Mouse (Mus musculus) intestine, postnatal 0 days (tissue): ENCODE results near the gene Olfr1447. TPM values are rescaled to one million over a fixed set of nuclear protein-coding genes. Genes with fewer than 3 reads are reported as not detected.

ENCODE experiments used
- ATAC-seq: fragments of 200-750 bp; cut with Nextera tagmentation; 2 replicates; pipeline ENCODE4 v1.8.0; 2017; ENCODE audit warnings: mild to moderate bottlenecking, moderate TSS enrichment, moderate library complexity
- H3K27ac ChIP-seq: fragments of 300-500 bp; sonication (generic); 2 replicates; pipeline ENCODE4 v1.5.1; 2014; ENCODE audit warnings: mild to moderate bottlenecking, low read depth, low read length, moderate library complexity
- H3K27me3 ChIP-seq: fragments of 300-500 bp; sonication (generic); replicated peaks from 2 replicates; pipeline ENCODE4 v1.6.1; 2014; ENCODE audit warnings: low read length, mixed read lengths; ENCODE audit not compliant: control insufficient read depth, insufficient read depth
- H3K36me3 ChIP-seq: fragments of 300-500 bp; sonication (generic); 2 replicates; pipeline ENCODE4 v1.6.1; 2014; ENCODE audit warnings: mild to moderate bottlenecking, moderate library complexity; ENCODE audit not compliant: control insufficient read depth, insufficient read depth
- H3K4me1 ChIP-seq: fragments of 300-500 bp; sonication (generic); replicated peaks from 2 replicates; pipeline ENCODE4 v1.6.1; 2014; ENCODE audit warnings: antibody characterized with exemption, low read length, mixed read lengths; ENCODE audit not compliant: control insufficient read depth, insufficient read depth
- H3K4me2 ChIP-seq: fragments of 300-500 bp; sonication (generic); replicated peaks from 2 replicates; pipeline ENCODE4 v1.6.1; 2014; ENCODE audit warnings: low read depth, mild to moderate bottlenecking, moderate library complexity
- H3K4me3 ChIP-seq: fragments of 300-500 bp; sonication (generic); 2 replicates; pipeline ENCODE4 v1.5.1; 2014; ENCODE audit warnings: low read depth, low read length
- H3K9ac ChIP-seq: fragments of 300-500 bp; sonication (generic); 2 replicates; pipeline ENCODE4 v1.6.1; 2014; ENCODE audit warnings: mild to moderate bottlenecking, low read depth, low read length
- H3K9me3 ChIP-seq: fragments of 300-500 bp; sonication (generic); 2 replicates; pipeline ENCODE4 v1.6.1; 2016; ENCODE audit warnings: mixed run types; ENCODE audit not compliant: control insufficient read depth
- CTCF ChIP-seq: sonication (generic); IDR thresholded peaks from 2 replicates; pipeline ENCODE4 v1.5.1; 2016; ENCODE audit warnings: low read depth, mild to moderate bottlenecking, control low read depth, antibody characterized with exemption, moderate library complexity
- WGBS: fragments of 180-500 bp; shearing (Covaris S2); extraction: QIAGEN DNeasy Blood & Tissue Kit; methylation state at CpG from one replicate; pipeline ENCODE4 v1.1.7; 2014; 5-methylcytosine and 5-hydroxymethylcytosine counted together
- polyA plus RNA-seq: library from polyadenylated mRNA; unstranded; fragments of >200 nt; fragmentation: Nextera tagmentation; extraction: Ambion mirVana; gene quantifications from 2 replicates; pipeline ENCODE4 v1.2.1, GENCODE M21; 2015

The Olfr1447 gene
- not detected in 2 replicates for polyA plus RNA-seq

GRCm38 (mm10) chr19:12903643-12904042 is at the start of gene Olfr1447:
TSS of gene Olfr1447 (minus strand) at chr19:12903743.
- H3K4me2 ChIP-seq = no peak within 1 kb of the TSS
- H3K27me3 ChIP-seq = no peaks in the 10 kb centered on the region
- no peaks in the 10 kb centered on the region for H3K36me3 ChIP-seq
- 92% methylated on average over 1 of the region's 1 CpGs for WGBS
- H3K9me3 ChIP-seq = no peaks in the 10 kb centered on the region
- ATAC-seq = no peak
- no peak within 1 kb of the TSS for H3K9ac ChIP-seq
- no peak for TF ChIP-seq CTCF
- H3K27ac ChIP-seq = no peak within 1 kb of the TSS
- no peaks in the 10 kb centered on the region for H3K4me1 ChIP-seq
- H3K4me3 ChIP-seq = no peak within 1 kb of the TSS

- TF ChIP-seq CTCF = no peak
- Histone ChIP-seq H3K27ac (no peak within 1 kb of the TSS), H3K4me2 (no peak within 1 kb of the TSS), H3K4me1 (no peaks in the 10 kb centered on the region), H3K36me3 (no peaks in the 10 kb centered on the region), H3K9ac (no peak within 1 kb of the TSS), H3K9me3 (0 out of 2 replicates have a peak, but pooled peaks cover 5% of the 10 kb centered on the region), H3K27me3 (no peaks in the 10 kb centered on the region), H3K4me3 (no peak within 1 kb of the TSS)
- WGBS = 90% methylated on average over 1 of the region's 1 CpGs
- no peak for ATAC-seq
These were observed 46.4 kb upstream of the Olfr1447 start, which contains the start of gene Olfr1450 for GRCm38 (mm10) chr19:12949958-12950357. TSS of gene Olfr1450 (plus strand) at chr19:12950258.

- H3K9ac ChIP-seq = no peak within 1 kb of the TSS
- TF ChIP-seq CTCF = no peak
- H3K4me3 ChIP-seq = no peak within 1 kb of the TSS
- no peaks in the 10 kb centered on the region for H3K9me3 ChIP-seq
- no peaks in the 10 kb centered on the region for H3K36me3 ChIP-seq
- no peaks in the 10 kb centered on the region for H3K4me1 ChIP-seq
- no peaks in the 10 kb centered on the region for H3K27me3 ChIP-seq
- no peak within 1 kb of the TSS for H3K4me2 ChIP-seq
- H3K27ac ChIP-seq = no peak within 1 kb of the TSS
- ATAC-seq = no peak
These were observed 27.0 kb upstream of the Olfr1447 start, which contains the start of gene Olfr1449 for GRCm38 (mm10) chr19:12930540-12930939. TSS of gene Olfr1449 (plus strand) at chr19:12930840.

GRCm38 (mm10) chr19:12924319-12924718 is 20.8 kb upstream of the Olfr1447 start, which contains the start of gene Olfr1448:
TSS of gene Olfr1448 (minus strand) at chr19:12924419.
- Histone ChIP-seq H3K4me2 (no peak within 1 kb of the TSS), H3K27me3 (no peaks in the 10 kb centered on the region), H3K4me3 (no peak within 1 kb of the TSS), H3K4me1 (no peaks in the 10 kb centered on the region), H3K9me3 (no peaks in the 10 kb centered on the region), H3K9ac (no peak within 1 kb of the TSS), H3K36me3 (no peaks in the 10 kb centered on the region), H3K27ac (no peak within 1 kb of the TSS)
- ATAC-seq = no peak
- WGBS = 64% methylated on average over 1 of the region's 1 CpGs
- no peak for TF ChIP-seq CTCF

- WGBS = 79% methylated on average over 1 of the region's 1 CpGs
- no peak for TF ChIP-seq CTCF
These were observed 10.1 kb downstream of the Olfr1447 start, which contains the start of gene Olfr1446 for GRCm38 (mm10) chr19:12893424-12893823. TSS of gene Olfr1446 (minus strand) at chr19:12893524.

GRCm38 (mm10) chr19:12883555-12883954 is 20.0 kb downstream of the Olfr1447 start, which contains the start of gene Olfr1445:
TSS of gene Olfr1445 (plus strand) at chr19:12883855.
- WGBS = 89% methylated on average over 2 of the region's 2 CpGs
- no peak within 1 kb of the TSS for H3K27ac ChIP-seq
- H3K4me2 ChIP-seq = no peak within 1 kb of the TSS
- no peaks in the 10 kb centered on the region for H3K4me1 ChIP-seq
- no peak within 1 kb of the TSS for H3K9ac ChIP-seq
- ATAC-seq = no peak
- H3K36me3 ChIP-seq = no peaks in the 10 kb centered on the region
- TF ChIP-seq CTCF = no peak
- H3K27me3 ChIP-seq = no peaks in the 10 kb centered on the region
- H3K9me3 ChIP-seq = no peaks in the 10 kb centered on the region
- no peak within 1 kb of the TSS for H3K4me3 ChIP-seq

More at GRCm38 (mm10) chr19:12893424-12893823, 10.1 kb downstream of the Olfr1447 start, which contains the start of gene Olfr1446:
- no peak within 1 kb of the TSS for H3K4me2 ChIP-seq
- H3K9ac ChIP-seq = no peak within 1 kb of the TSS
- no peaks in the 10 kb centered on the region for H3K27me3 ChIP-seq
- no peak within 1 kb of the TSS for H3K4me3 ChIP-seq
- ATAC-seq = no peak
- no peaks in the 10 kb centered on the region for H3K36me3 ChIP-seq
- no peaks in the 10 kb centered on the region for H3K4me1 ChIP-seq
- no peaks in the 10 kb centered on the region for H3K9me3 ChIP-seq
- H3K27ac ChIP-seq = no peak within 1 kb of the TSS
